Mouse (Mus musculus): ENCODE data around the gene Gstm4.
"Not testable (repeated sequence)": the region's sequence is repeated elsewhere in the genome, so short reads cannot be mapped to it uniquely, and the experiment has no call there.

Gstm4 gene

DNA sequence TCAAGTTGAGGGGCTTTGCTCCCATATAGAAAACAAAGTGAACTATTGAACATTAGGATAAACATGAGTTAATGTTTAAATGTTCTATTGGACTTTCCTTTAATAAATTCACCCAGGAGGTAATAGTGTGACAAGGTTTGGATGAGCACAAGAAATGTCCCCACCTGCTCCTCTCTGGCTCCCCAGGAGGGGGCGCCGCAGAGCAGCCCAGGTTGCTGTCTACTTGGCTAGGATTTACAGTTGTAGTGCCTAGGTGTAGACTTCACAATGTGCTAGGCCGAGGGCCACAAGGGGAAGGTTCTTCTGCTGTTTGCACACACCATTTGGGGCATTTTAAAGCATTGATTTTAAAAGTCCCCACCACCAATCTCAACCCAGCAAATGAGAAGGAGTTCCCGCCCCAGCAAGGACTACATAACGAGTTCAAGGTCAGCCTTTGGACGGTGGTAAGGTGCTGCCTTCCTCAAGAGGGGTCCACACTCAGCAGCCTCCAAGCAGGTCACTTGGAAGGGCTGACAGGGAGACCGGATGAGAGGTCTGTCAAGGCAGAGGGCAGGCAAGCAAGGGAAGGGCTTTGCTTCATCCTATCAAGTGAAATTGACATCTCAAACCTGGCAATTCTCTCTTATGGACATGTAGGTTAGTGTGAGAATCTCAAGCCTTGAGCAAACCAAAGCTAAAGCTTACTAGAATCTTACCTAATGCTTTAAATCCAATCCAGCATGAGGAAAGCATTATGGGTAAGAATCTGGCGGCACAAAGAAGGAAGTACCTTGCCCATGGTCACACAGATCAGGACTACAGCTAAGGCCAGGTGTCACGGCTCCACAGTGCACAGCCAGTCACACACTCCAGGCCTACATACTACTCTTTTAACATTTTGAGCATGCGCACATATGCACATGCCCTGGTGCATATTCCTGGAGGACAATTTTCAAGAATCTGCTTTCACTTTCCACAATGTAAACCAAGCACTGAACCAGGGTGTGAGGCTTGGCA is 25.9 kb upstream of the Gstm4 start:
- DNase-seq (ENCODE audit: extremely low spot score), result peak; percentile 51

DNA sequence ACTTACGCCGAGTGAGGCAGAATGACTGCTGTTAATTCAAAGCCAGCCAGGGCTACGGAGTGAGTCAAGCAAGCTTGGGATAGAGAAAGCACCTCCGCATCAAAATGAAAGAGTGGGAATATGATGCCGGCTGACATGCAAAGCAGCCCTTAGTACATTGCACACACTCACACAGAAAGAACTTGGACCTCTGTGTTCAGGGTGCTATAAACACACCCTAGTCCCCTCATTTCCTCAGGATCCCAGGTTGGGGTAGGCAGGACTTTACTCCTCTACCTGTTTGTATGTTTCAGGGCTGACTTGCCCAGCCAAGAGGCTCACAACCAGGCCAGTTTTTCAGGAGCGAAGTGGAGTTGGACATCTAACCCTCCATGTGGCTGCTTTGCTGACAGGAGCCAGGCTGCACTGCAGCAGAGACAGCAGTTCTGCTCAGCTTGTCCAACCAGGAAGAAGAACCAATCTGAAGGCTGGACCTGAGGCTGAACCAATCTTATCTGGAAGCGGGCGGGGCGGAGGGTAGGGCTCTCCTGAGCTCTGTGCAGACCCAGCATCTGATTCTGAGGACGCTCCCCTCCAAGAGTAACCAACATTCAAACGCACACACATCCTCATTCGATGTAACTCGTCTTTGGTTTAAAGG is 24.7 kb upstream of the Gstm4 start:
- no peak for DNase-seq (ENCODE audit: extremely low spot score)

DNA sequence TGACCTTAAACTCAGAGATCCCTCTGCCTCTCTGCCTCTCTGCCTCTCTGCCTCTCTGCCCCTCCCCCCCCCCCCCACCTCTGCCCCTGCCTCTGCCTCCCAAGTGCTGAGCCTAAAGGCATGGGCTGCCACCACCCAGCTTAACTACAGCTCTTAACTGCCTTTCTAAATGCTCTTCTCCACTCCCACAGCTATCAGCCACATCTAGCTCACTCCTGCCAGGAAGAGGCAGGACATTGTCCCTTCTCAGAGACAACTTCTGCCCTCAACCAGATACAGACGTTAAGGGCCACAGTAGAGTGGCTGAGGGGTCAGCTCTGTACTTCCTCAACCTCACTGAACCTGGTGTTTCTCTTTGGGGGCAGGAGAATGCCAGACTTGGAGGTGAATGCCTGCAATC is 24.1 kb upstream of the Gstm4 start:
- DNase-seq (ENCODE audit: extremely low spot score), result no peak

DNA sequence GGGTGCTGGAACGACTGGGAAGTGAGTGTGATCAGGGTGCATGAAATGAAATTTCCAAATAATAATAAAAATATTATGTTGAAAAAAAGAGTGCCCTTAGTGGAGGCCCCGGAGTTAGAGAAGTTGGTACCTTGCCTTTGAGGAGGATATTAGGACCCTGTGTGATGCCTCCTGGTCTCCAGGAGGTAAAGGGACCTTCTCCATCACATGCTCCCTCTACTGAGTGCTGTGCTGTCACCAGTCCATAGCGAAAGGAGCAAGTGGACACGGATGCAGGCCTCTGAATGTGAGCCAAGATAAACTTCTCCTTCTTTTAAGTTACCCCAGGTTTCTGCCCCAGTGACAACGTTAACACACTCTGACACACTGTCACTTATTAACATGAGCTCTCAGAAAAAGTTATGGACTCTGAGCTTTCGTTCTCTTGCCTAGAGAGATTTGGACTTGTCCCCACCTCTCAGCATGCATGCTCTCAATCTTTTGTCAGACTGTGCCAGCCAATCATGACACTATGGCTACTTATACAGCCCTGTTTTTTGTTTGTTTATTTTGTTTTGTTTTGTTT is 22.8 kb upstream of the Gstm4 start:
- no peak for DNase-seq (ENCODE audit: extremely low spot score)

DNA sequence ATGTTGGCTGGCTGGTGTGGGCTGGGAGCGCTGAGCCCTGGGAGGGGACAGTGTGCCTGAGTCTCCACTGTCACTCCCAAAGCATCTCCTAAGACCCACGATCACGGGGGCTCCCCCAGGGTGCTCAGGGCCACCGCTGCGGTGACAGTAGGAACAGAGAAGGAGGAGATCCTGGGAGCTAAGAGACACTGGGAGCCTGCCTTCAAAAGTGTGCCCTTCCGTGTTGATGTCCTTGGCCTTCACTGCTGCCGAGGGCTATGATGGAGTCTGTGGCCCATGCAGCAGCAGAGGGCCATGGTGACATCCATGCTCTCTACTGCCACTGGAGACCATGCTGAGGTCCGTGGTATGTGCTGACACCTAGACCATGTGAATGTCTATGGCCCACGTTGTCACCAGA is 20.9 kb upstream of the Gstm4 start:
- DNase-seq (ENCODE audit: extremely low spot score), result no peak

DNA sequence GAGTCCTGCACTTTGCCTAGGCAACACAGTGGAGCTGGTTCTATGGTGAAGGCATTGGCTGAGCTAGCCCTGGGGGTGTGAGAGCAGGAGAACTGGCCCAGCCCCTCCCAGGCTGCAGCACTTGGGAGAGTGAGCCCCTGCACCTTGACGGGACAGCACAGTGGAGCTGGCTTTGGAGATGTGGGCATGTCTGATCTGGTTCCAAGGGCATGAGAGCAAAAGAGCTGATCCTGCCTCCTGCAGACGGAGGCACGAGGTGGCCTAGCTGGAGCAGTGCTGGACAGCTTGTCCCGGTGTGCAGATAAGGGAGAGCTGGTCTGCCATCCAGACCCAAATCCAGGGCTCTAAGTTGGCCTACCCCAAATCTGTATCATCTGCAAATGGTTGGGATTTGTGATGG is 20.0 kb upstream of the Gstm4 start:
- no peak for DNase-seq (ENCODE audit: extremely low spot score)

DNA sequence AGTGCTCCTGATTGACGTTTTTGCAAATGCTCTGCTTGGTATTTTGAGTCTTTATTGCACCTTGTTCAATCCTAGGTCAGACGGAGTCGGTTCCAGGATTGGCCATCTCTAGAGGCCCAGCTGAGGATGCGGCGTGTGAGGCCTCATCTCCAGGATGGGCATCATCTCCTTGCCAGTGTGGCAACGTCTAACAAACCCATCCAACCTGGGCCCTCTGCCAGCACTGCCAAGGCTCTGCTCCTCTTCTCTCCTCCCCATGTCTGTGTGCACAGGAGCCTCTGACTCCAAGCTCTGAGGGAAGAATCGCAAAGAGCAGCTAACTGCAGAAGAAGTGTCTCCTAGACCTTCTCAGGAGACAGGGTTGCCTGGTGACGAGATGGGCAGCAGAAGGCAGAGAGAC is 18.0 kb upstream of the Gstm4 start:
- no peak for DNase-seq (ENCODE audit: extremely low spot score)

DNA sequence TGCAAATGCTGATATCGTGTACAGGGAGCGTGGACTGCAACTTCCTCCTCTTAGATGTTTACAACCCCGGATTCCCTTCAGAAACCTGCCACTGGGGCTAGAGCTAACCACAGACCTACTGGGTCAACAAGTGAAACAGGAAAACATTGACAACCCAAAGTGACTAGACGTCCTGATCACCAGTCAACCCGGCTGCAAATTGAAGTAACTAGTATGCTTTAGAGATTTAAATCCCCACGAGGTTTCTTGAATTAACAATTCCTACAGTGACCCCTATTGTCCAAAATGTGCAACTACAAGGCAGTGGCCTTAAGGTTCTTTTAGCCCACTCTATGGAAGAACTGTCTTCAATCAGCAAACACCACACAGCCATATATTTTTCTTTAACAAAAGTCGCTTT is 16.7 kb upstream of the Gstm4 start:
- peak; percentile 77 for DNase-seq (ENCODE audit: extremely low spot score)

DNA sequence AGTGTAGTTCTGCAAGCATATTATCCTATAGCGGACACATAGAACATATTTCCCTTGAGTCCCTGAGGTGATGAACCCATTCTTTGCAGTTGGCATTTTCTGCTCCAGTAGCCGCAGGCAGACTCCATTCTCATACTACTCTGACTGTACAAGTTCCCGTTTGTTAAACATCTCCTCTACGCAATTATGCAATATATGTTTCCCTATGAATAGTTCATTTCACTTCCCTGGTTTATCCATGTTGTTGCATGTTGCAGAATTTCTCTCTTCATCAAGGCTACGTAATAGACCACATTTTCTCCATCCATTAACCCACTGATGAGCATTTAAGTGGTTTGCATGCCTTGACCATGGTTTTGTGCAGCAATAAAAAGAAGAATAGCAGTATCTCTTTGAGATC is 5.8 kb upstream of the Gstm4 start:
- DNase-seq (ENCODE audit: extremely low spot score), result no peak

DNA sequence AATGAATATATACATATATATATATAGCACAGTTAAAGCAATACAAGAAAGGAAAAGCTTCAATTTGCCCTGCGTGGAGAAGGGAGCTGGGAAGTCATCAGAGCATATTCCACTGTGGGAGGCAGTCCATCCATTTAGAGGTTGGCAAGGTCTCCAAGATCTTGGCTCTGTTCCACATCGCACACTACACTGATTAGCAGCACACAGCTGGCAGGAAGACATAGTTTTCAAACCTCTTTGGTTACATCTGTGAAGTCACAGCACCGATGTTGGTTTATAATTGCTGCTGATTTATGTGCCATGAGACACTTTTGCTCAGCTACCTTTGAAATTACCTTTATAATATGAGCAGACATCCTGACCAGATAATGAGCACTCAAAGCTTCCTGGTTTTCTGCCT is 3.6 kb upstream of the Gstm4 start:
- no peak for DNase-seq (ENCODE audit: extremely low spot score)

DNA sequence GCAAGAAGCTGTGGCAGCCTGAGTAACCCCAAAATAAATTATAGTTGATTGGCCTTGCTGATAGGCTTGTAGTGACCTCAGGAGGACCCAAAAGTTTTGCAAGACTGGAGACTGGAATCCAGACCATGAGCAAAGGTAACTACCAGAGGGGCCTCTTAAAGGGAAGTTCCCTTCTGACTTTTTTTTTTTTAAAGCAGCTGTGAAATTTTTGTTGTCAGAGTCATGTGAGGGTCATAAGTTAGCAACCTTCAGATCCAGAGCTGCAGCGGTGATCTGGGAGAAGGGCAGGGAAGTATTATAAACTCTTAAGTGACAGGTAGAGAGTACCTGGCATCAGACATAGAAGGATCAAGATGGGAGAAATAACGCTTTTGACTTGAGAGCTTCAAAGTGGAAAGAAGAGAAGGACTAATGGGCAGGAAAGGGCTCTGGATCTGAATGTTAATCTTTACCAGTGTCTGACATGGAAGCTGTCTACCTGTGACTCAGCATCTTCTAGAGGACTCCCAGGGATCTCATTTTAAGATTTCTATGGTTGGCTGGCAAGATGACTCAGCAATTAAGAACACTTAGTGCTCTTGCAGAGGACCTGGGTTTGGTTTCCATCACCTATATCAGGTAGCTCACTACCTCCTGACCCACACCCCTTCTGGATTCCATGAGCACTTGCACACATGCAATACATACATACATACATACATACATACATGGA is 2.4 kb upstream of the Gstm4 start:
- no peak for DNase-seq (ENCODE audit: extremely low spot score)

DNA sequence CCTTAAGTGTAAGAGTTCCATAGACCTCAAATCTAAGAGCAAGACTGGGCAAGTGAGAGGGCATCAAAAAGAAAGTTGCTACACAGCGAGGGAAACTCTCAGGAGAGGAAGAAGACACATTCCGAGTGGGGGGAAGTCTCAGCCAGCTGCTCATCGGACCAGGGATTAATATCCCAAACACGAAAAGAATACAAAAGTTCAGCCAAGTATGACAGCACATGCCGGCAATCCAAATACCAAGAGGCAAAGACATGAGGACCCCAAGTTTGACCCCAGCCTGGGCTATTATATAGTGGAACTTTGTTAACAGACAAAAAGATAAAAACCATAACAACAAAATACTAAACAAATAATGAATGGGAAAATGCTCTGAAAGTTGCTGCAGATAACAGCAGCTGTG is 11.5 kb downstream of the Gstm4 start:
- DNase-seq (ENCODE audit: extremely low spot score), result no peak

DNA sequence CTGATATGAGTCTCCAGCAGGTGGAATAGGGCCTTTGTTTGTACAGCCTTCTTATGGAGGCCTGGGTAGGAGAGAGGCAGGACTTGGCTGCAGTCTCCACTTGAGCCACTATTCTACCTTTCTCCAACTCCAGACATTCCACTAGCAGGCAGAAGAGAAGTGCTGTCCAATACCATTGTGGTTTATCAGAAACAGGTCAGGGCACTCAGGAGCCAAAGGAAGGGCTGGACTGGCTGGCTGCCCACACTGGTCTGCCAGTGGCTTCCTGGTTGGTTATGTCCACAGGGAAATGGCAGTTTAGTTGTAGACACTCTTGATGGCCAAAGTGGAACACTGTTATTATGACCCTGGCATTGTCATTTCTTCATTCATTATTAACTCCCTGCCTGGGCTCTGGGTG is 12.6 kb downstream of the Gstm4 start:
- no peak for DNase-seq (ENCODE audit: extremely low spot score)

DNA sequence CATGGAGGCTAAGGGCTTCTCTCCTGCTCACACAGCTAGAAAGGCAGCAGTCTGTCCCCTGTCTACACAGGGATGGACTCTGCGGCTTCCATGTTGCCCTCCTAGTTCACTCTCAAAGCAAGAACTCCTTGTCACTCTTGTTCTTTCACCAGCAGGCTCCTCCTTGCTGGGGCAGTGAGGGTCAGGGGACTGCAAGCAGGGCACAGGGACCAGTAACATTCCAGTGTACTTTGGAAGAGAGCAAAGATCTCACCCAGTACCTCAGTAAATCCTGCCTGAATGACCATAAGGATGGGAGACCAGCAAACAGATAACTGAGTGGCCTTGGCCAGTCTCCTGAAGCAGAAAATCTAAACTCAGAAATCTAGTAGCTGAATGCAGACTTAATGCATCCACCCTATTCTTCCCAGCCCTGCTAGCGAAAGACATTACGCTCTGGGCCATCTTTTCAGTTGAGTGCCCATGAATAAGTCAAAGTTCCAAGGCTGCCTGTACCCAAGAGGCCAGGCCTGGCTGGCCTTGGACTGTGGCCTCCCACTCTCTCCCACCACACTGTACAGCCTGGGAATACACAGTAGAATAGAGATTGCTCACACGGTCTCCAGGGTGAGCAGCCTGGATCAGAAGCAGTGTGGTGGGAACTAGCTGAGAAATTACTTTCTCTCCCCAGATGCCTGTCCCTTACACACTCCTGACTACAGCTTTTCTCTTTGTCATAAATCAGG is 15.9 kb downstream of the Gstm4 start:
- DNase-seq (ENCODE audit: extremely low spot score), result no peak

DNA sequence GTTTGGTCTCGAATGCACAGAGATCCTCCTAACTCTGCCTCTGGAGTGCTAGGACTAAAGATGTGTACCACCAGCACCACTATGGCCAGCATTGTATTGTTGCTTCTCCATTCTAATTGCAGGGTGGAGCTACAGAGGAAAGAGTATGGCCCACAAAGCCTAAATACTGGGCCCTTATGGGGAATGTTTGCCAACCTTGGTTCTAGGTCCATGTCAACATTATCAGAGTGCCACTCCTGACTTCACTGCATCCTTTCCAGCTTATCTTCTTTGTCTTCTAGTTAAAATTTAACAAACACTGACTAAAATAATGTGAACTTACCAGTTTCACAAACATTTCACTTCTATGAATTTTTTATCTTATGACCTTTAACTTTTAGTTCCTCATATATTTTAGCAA is 18.1 kb downstream of the Gstm4 start:
- DNase-seq (ENCODE audit: extremely low spot score), result no peak

DNA sequence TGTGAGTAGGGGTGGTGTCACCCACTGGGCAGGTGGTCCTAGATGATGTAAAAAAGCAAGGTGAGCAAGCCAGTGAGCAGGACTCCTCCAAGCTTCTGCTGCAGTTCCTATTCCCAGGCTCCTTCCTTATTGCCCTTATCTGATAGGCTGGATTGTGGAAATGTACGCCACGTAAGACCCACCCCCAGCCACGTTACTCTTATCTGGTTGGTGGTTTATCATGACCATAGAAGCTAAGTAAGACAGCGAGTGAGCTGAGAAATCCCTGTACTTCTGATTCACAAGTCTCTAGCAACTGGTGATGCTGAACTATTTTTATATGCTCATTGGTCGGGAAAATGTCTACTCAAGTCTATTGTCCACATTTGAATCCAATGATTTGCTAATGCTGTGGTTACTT is 18.6 kb downstream of the Gstm4 start:
- DNase-seq (ENCODE audit: extremely low spot score), result no peak

DNA sequence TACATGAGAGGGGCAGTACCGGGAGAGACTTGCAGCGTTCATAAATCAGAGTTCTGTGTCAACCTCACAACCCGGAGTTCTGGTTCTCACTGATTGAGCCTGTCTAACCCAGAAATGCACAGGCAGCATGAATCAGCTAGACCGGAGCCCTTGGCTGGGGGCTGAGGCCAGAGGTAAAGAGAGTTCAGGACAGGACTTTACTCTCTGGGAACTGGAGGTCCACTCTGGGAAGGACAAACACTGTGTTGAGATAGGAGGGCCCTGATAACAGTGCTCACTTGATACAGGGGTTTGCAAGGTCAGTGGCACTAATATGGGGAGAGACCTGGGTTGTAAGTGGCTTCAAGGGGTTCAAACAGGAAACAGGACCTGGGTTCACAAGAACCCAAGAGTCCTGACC is 19.4 kb downstream of the Gstm4 start:
- no peak for DNase-seq (ENCODE audit: extremely low spot score)

DNA sequence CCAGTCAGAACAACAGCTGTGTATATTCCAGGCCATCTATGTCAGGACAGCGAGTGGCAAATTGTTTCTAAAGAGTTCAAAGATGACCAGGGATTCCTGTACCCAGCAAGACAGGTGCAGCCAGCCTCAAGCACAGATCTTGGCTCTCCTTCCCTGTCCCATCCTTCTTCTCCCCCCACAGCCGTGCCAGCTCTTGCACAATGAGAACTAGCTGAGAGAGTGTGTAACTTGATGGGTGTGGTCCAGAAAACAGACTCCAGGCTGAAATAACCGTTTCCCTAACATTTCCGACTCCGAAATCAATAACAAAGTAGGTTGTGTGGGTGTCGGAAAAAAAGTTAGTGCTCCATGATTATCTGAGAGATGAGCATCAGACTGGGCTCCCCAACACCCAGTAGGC is 22.0 kb downstream of the Gstm4 start:
- no peak for DNase-seq (ENCODE audit: extremely low spot score)

DNA sequence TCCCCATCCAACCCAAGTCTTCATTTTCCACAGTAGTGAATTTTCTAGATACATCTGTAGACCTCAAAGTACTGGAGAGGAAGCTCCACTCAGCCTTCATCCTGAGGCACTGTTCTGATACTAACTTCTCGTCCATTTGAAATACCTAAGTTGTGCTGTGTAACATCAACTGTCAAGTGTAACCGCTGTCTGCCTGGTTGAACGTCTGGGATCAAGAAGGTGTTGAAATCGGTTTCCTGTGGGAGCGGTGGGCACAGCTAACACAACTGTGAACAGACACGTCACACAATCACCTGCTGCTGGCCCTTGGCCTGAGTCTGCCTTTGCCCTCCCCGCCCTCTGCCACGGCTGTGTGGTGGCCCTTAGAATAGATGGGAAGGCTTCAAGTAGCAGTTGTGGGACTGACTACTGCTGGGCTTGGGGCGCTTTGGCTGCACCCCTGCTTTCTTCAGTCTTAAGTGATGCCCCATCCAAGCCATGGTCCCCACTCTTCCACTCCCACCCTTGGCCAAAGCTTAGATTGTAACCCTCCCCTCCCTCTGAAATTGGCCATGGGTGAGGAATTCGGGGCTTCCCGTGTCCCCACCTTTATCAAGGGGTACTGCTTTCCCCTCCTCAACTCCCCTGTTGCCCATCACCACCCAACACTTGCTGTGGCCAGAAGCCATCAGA is 24.2 kb downstream of the Gstm4 start:
- DNase-seq (ENCODE audit: extremely low spot score), result not testable (repeated sequence)

DNA sequence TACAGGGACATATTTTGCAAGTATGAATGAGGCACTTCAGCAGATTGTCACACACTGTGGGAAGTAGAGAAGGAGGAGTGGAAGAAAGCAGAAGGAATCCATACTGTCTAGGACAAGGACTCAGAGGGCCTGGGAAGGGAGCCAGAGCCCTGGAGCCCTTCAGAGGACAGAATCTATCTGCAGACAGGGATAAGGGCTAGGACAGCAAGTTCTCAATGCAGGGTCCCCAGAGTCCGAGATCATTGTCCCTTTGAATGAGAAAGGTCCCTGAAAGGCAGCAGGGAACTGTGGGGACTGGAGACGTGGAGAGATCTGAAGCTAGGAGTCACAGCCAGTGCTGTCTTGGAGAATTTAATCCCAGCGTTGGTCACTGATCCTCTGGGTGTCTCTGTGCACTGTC is 25.5 kb downstream of the Gstm4 start:
- not testable (repeated sequence) for DNase-seq (ENCODE audit: extremely low spot score)

DNA sequence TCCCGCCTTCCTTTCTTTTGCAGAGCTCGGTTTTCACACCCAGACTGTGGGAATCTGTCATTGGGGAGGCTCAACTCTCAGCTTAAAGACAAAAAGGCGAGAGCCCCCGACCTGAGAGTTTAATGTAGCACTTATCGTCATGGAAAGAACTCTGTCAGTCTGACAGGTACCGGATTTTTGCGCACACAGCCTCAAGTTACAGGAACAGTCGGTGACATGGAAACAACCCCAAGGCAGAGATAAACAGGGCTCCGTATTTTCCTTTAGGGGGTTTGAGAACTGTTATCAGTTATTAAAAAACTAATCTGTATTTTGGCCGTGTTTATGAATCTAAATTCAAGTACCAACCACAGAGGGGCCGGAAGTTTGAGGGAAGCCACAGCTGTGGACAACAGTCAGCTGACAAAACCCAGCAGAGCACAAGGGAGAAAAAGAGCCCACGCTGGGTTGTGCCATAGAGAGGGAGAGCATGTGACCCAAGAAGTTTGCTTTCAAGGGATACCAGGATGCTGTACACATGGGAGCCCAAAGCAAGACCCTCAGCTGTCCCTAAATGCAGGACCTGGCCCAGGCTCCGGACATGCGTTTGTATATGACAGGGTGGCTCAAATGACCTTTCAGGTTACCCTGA is 26.4 kb downstream of the Gstm4 start:
- DNase-seq (ENCODE audit: extremely low spot score), result no peak

Measured in embryo, embryonic 9.5 days (tissue).